Mouse (Mus musculus) heart, adult 2 months (tissue): ENCODE data around the gene Ccdc57. TPM values are rescaled to one million over a fixed set of nuclear protein-coding genes. Genes with fewer than 3 reads are reported as not detected.

Experiments
- DNase-seq, 2 experiments: peaks; one replicate each; pipeline ENCODE4 v3.0.0; 2021
- H3K27ac ChIP-seq: fragments of 200-600 bp; 2 replicates; pipeline ENCODE4 v1.8.1; 2022
- H3K27me3 ChIP-seq: fragments of 200-500 bp; 2 replicates; pipeline ENCODE4 v1.6.1; 2012; ENCODE audit warnings: mild to moderate bottlenecking, low read length, inconsistent platforms, mixed read lengths; ENCODE audit not compliant: control insufficient read depth, insufficient read depth
- H3K36me3 ChIP-seq: fragments of 200-500 bp; 2 replicates; pipeline ENCODE4 v1.6.1; 2012; ENCODE audit warnings: low read length, inconsistent platforms; ENCODE audit not compliant: control insufficient read depth, insufficient read depth
- H3K4me1 ChIP-seq: fragments of 200-500 bp; 2 replicates; pipeline ENCODE4 v1.6.1; 2011; ENCODE audit warnings: low read length; ENCODE audit not compliant: control insufficient read depth, insufficient read depth
- H3K4me3 ChIP-seq: fragments of 200-600 bp; 2 replicates; pipeline ENCODE4 v1.8.1; 2022
- H3K79me2 ChIP-seq: fragments of 200-500 bp; replicated peaks from 2 replicates; pipeline ENCODE4 v1.6.1; 2012; ENCODE audit warnings: mild to moderate bottlenecking, inconsistent platforms, low read length, moderate library complexity, mixed read lengths; ENCODE audit not compliant: control insufficient read depth, insufficient read depth
- H3K9ac ChIP-seq: fragments of 200-500 bp; 2 replicates; pipeline ENCODE4 v1.6.1; 2012; ENCODE audit warnings: low read depth, mild to moderate bottlenecking, control low read depth, inconsistent platforms, low read length, mixed read lengths
- CTCF ChIP-seq: fragments of 200-600 bp; IDR thresholded peaks from 2 replicates; pipeline ENCODE4 v1.8.1; 2022; ENCODE audit warnings: antibody characterized with exemption, mild to moderate bottlenecking, moderate library complexity
- EP300 ChIP-seq: fragments of 200-500 bp; IDR thresholded peaks from 2 replicates; pipeline ENCODE4 v1.6.1; 2011; ENCODE audit warnings: low read depth, low read length, control low read depth; ENCODE audit not compliant: insufficient read depth
- POLR2A ChIP-seq: fragments of 200-500 bp; IDR thresholded peaks from 2 replicates; pipeline ENCODE4 v1.6.1; 2011; ENCODE audit warnings: mild to moderate bottlenecking, low read depth, low read length, control low read depth; ENCODE audit not compliant: insufficient read depth
- WGBS: fragments of 180-500 bp; shearing (Covaris S2); methylation state at CpG from one replicate; pipeline ENCODE4 v1.1.7; 2018; 5-methylcytosine and 5-hydroxymethylcytosine counted together
- intact Hi-C: fragments of 180-260 bp; cut with DNase I; formaldehyde crosslinking; loops from one replicate; pipeline ENCODE4 v1.15.1; 2025
- polyA plus RNA-seq: library from polyadenylated mRNA; depleted of rRNA; stranded (reverse); fragments of >200 nt; gene quantifications from 2 replicates; pipeline ENCODE4 v1.2.3, GENCODE M21; 2012
- total RNA-seq, 2 experiments: library from RNA; stranded (reverse); gene quantifications; 2 replicates each; pipeline ENCODE4 v1.2.3; 2021

Ccdc57 gene
- total and polyA plus RNA-seq, 3 experiments: 0.86 to 1.3 (median 1.1) TPM

GRCm38 (mm10) chr11:120898114-120898548 lies 34.5 kb downstream of the Ccdc57 start:
- DNase-seq: no peak
- Histone ChIP-seq H3K4me1 (no peaks in the 10 kb centered on the region), H3K27me3 (no peaks in the 10 kb centered on the region), H3K9ac (no peak overlapping the region), H3K27ac (no peak overlapping the region), H3K4me3 (no peak overlapping the region), H3K36me3 (no peaks in the 10 kb centered on the region), H3K79me2 (no peaks in the 10 kb centered on the region)
- TF ChIP-seq EP300 (no peak), POLR2A (no peak), CTCF (no peak)
- intact Hi-C loops: no loop called here
- WGBS: 85% methylated on average over 6 of the region's 6 CpGs

GRCm38 (mm10) chr11:120895441-120895840 lies 37.2 kb downstream of the Ccdc57 start:
- intact Hi-C loops: no loop called here

GRCm38 (mm10) chr11:120894397-120894796 lies 38.3 kb downstream of the Ccdc57 start:
- DNase-seq: no peak
- Histone ChIP-seq H3K36me3 (no peaks in the 10 kb centered on the region), H3K9ac (no peak overlapping the region), H3K79me2 (no peaks in the 10 kb centered on the region), H3K4me1 (no peaks in the 10 kb centered on the region), H3K4me3 (no peak overlapping the region), H3K27ac (no peak overlapping the region), H3K27me3 (no peaks in the 10 kb centered on the region)
- WGBS: 87% methylated on average over 8 of the region's 8 CpGs
- intact Hi-C loops: no loop called here
- no peak for TF ChIP-seq EP300
- TF ChIP-seq CTCF: no peak
- no peak for TF ChIP-seq POLR2A

More at GRCm38 (mm10) chr11:120895441-120895840, 37.2 kb downstream of the Ccdc57 start:
- Histone ChIP-seq H3K27ac (no peak overlapping the region), H3K79me2 (no peaks in the 10 kb centered on the region), H3K36me3 (no peaks in the 10 kb centered on the region), H3K4me3 (no peak overlapping the region), H3K9ac (no peak overlapping the region), H3K27me3 (no peaks in the 10 kb centered on the region), H3K4me1 (no peaks in the 10 kb centered on the region)
- no peak for DNase-seq
- 86% methylated on average over 6 of the region's 6 CpGs for WGBS
- TF ChIP-seq EP300: no peak
- TF ChIP-seq CTCF: no peak
- TF ChIP-seq POLR2A: no peak

GRCm38 (mm10) chr11:120889216-120889615 lies 43.5 kb downstream of the Ccdc57 start:
- Histone ChIP-seq H3K4me3 (no peak overlapping the region), H3K27ac (no peak overlapping the region), H3K27me3 (no peaks in the 10 kb centered on the region), H3K79me2 (no peaks in the 10 kb centered on the region), H3K9ac (no peak overlapping the region), H3K4me1 (no peaks in the 10 kb centered on the region), H3K36me3 (no peaks in the 10 kb centered on the region)
- no peak for DNase-seq
- TF ChIP-seq EP300: no peak
- no peak for TF ChIP-seq POLR2A
- no peak for TF ChIP-seq CTCF
- WGBS: 53% methylated on average over 3 of the region's 3 CpGs
- intact Hi-C loops: no loop called here

DNA sequence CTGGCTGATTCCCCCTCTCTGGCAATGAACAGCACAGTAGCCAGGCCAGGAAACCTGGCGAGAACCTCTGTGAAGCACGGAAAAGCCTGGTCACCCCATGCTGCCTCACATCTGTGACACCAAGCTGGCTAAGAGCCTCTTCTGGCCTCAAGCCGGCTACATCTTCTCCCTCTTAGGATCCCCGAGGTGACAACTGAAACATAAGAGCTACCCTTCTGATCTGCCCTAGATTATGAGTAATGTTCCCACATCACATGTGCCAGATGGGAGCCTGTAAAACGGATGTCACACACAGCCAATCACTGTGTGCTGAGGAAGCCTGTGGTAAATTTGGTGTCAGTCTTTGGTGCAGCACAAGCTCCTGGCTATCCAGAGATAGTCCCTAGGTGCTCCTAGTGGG lies 44.0 kb downstream of the Ccdc57 start:
- WGBS: 73% methylated on average over 5 of the region's 5 CpGs
- Histone ChIP-seq H3K4me3 (no peak overlapping the region), H3K9ac (no peak overlapping the region), H3K27ac (no peak overlapping the region), H3K36me3 (no peaks in the 10 kb centered on the region), H3K27me3 (no peaks in the 10 kb centered on the region), H3K4me1 (no peaks in the 10 kb centered on the region), H3K79me2 (no peaks in the 10 kb centered on the region)
- no peak for DNase-seq
- TF ChIP-seq EP300 (no peak), POLR2A (no peak), CTCF (no peak)
- intact Hi-C loops: no loop called here

DNA sequence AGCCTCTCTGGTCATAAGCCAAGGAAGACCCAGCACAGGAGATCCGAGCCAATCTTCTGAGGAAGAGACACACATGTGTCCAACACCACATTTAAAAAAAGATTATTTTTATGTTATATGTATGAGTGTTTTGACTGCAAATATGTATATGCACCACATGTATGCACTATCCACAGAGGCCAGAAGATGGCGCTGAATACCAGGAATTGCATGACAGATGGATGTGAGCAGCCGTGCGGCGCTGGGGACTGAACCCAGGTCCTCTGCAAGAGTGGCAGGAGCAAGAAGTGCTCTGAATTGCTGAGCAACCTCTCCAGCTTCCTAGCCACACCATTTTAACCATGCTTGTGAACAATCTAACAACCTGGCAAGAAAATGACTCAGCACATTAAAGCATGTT lies 45.2 kb downstream of the Ccdc57 start:
- H3K9ac ChIP-seq: no peak overlapping the region
- intact Hi-C loops: no loop called here
- no peaks in the 10 kb centered on the region for H3K79me2 ChIP-seq
- peak; percentile 29 for TF ChIP-seq CTCF
- TF ChIP-seq EP300: no peak
- TF ChIP-seq POLR2A: no peak
- H3K36me3 ChIP-seq: no peaks in the 10 kb centered on the region
- 88% methylated on average over 5 of the region's 5 CpGs for WGBS
- no peak overlapping the region for H3K4me3 ChIP-seq
- no peak overlapping the region for H3K27ac ChIP-seq
- H3K27me3 ChIP-seq: no peaks in the 10 kb centered on the region
- H3K4me1 ChIP-seq: no peaks in the 10 kb centered on the region
- no peak for DNase-seq
